Comparison of ENCODE assay signal across 8 mouse cellular contexts in genomic region chr2:66409740-66410290, GRCm38 (mm10). TPM values are rescaled to one million over a fixed set of nuclear protein-coding genes. Genes with fewer than 3 reads are reported as not detected.
DNase-seq lines count a peak whose midpoint lies in the region; ATAC-seq and TF ChIP-seq lines count a peak whose summit lies in the region.

No protein-coding gene starts in this region.

- H3K4me3 ChIP-seq in kidney, adult 2 months (ENCODE audit: insufficient read depth, low read depth, low read length) = peak overlapping the region; percentile 54
- peak overlapping the region; percentile 46 for H3K4me3 ChIP-seq in limb, embryonic 15.5 days
- no peak overlapping the region for H3K4me3 ChIP-seq in myocyte

- TF ChIP-seq CTCF in kidney, adult 2 months (conservative IDR thresholded peaks at IDR 0.05; ENCODE audit: insufficient read depth, insufficient read length, low read depth, low read length) = peak; percentile 42

- no peak overlapping the region for H3K27ac ChIP-seq in kidney, adult 2 months (ENCODE audit: insufficient read depth, low read depth, low read length)
- no peak overlapping the region for H3K27ac ChIP-seq in limb, embryonic 15.5 days

- DNase-seq in ovary, postnatal 14 days (ENCODE audit: low spot score) = peak; percentile 25
- DNase-seq in ovary, adult 18-20 months (ENCODE audit: low spot score) = no peak
- DNase-seq in cerebellum, adult 9-11 months = peak; percentile 73
- DNase-seq in frontal cortex, postnatal 25 days (ENCODE audit: low spot score in 2 of 2) = peak; percentile 35 to 40
- peak; percentile 51 for DNase-seq in kidney, adult 2 months
- DNase-seq in spleen, postnatal 4 days (ENCODE audit: low spot score in 2 of 2) = no peak

- H3K9ac ChIP-seq in limb, embryonic 15.5 days = no peak overlapping the region

- H3K27me3 ChIP-seq in kidney, adult 2 months (replicated peaks; ENCODE audit: control insufficient read depth, insufficient read depth, low read length) = no peaks in the 10 kb centered on the region; the same call in 1 of the 2 replicates
- H3K27me3 ChIP-seq in limb, embryonic 15.5 days = peaks cover 18% of the 10 kb centered on the region
- H3K27me3 ChIP-seq in myocyte (ENCODE audit: control insufficient read depth, insufficient read depth, insufficient read length) = peaks cover 29% of the 10 kb centered on the region

- WGBS in kidney, adult 2 months = under 1% methylated on average over 14 of the region's 14 CpGs
- 0% methylated on average over 14 of the region's 14 CpGs for WGBS in limb, embryonic 15.5 days

- no peaks in the 10 kb centered on the region for H3K36me3 ChIP-seq in kidney, adult 2 months (ENCODE audit: control insufficient read depth, insufficient read depth, low read length)
- H3K36me3 ChIP-seq in limb, embryonic 15.5 days = no peaks in the 10 kb centered on the region
- H3K36me3 ChIP-seq in myocyte (ENCODE audit: control insufficient read depth, insufficient read depth) = no peaks in the 10 kb centered on the region

- ATAC-seq in limb, embryonic 15.5 days (ENCODE audit: insufficient number of reproducible peaks, low FRiP score, low TSS enrichment, low read depth) = no peak

- TF ChIP-seq POLR2A in kidney, adult 2 months (IDR thresholded peaks at IDR 0.05; ENCODE audit: low read depth, low read length) = no peak
- TF ChIP-seq POLR2A in myocyte (IDR thresholded peaks at IDR 0.05; ENCODE audit: insufficient read length, low read depth) = no peak

- no peak overlapping the region for H3ac ChIP-seq in myocyte (ENCODE audit: control insufficient read depth, insufficient read length)

- no peaks in the 10 kb centered on the region for H3K79me2 ChIP-seq in myocyte (ENCODE audit: control insufficient read depth, insufficient read depth)

- no peaks in the 10 kb centered on the region for H3K9me3 ChIP-seq in limb, embryonic 15.5 days

- H3K4me1 ChIP-seq in kidney, adult 2 months (ENCODE audit: control insufficient read depth, insufficient read depth, low read length) = no peaks in the 10 kb centered on the region
- peaks cover 10% of the 10 kb centered on the region; the same call in 1 of the 2 replicates for H3K4me1 ChIP-seq in limb, embryonic 15.5 days

- H3K4me2 ChIP-seq in limb, embryonic 15.5 days = peak overlapping the region; percentile 78
- peak overlapping the region; percentile 83 for H3K4me2 ChIP-seq in myocyte (ENCODE audit: low read depth)

TF ChIP-seq in myocyte, 11 proteins besides CTCF, POLR2A, EP300 and RAD21:
- TF ChIP-seq SRF (IDR thresholded peaks at IDR 0.05; ENCODE audit: control insufficient read depth, insufficient read length, low read depth) (no peak), POLR2AphosphoS2 (IDR thresholded peaks at IDR 0.05; ENCODE audit: insufficient read length, low read depth) (no peak), USF1 (IDR thresholded peaks at IDR 0.05; ENCODE audit: low read depth) (no peak), E2F4 (IDR thresholded peaks at IDR 0.05; ENCODE audit: insufficient read depth) (no peak), MAX (IDR thresholded peaks at IDR 0.05; ENCODE audit: low read depth) (no peak), MYOG (IDR thresholded peaks at IDR 0.05; ENCODE audit: control insufficient read depth in 1 of 3, insufficient read depth in 1 of 3, insufficient read length in 2 of 3, low read depth in 2 of 3) (no peak), MYOD1 (IDR thresholded peaks at IDR 0.05; ENCODE audit: control insufficient read depth in 1 of 3, insufficient read length in 2 of 3, low read depth in 2 of 3) (no peak), REST (IDR thresholded peaks at IDR 0.05; ENCODE audit: insufficient read depth, insufficient read length) (no peak), TCF12 (IDR thresholded peaks at IDR 0.05; ENCODE audit: insufficient read depth, poor library complexity, severe bottlenecking) (no peak), CEBPB (IDR thresholded peaks at IDR 0.05; ENCODE audit: insufficient read depth, poor library complexity, severe bottlenecking) (no peak), TCF3 (IDR thresholded peaks at IDR 0.05; ENCODE audit: insufficient read length, low read depth) (no peak)

RNA-seq across cellular contexts. Expression of gene Scn1a, which starts 30.8 kb away (rescaled TPM):
- 0.03 and 0.06 TPM in 2 replicates for polyA plus RNA-seq in kidney, adult 2 months (2012; rRNA removed)
- 0.38 and 1.0 TPM in 2 replicates for polyA plus RNA-seq in limb, embryonic 15.5 days (2015; fragmentation: Nextera tagmentation; extraction: Ambion mirVana)
- not detected for polyA plus RNA-seq in myocyte (2012; fragmentation: generic; extraction: Trizol)

Comparison
In these comparisons a context has a peak if more than half of its experiments do, and no peak if none do; other contexts are left out.
1. DNase-seq: peak in ovary, postnatal 14 days (single experiment), cerebellum, adult 9-11 months (single experiment), frontal cortex, postnatal 25 days (2 of 2) and kidney, adult 2 months (single experiment); none in ovary, adult 18-20 months (single experiment) and spleen, postnatal 4 days (0 of 2).